Comparison of ENCODE assay signal across 8 mouse cellular contexts in genomic region chr8:45359091-45359605, GRCm38 (mm10). TPM values are rescaled to one million over a fixed set of nuclear protein-coding genes. Genes with fewer than 3 reads are reported as not detected.
A peak's percentile ranks its signal among the peaks of the same experiment; 100 is the strongest.
DNase-seq lines count a peak whose midpoint lies in the region; ATAC-seq lines count a peak whose summit lies in the region.

No protein-coding gene starts in this region.

- no peaks in the 10 kb centered on the region for H3K36me3 ChIP-seq in heart, embryonic 10.5 days
- no peaks in the 10 kb centered on the region for H3K36me3 ChIP-seq in forebrain, embryonic 12.5 days (replicated peaks)

- no peak overlapping the region for H3K4me2 ChIP-seq in forebrain, embryonic 12.5 days

- no peaks in the 10 kb centered on the region for H3K9me3 ChIP-seq in heart, embryonic 10.5 days
- no peaks in the 10 kb centered on the region for H3K9me3 ChIP-seq in forebrain, embryonic 12.5 days

- no peaks in the 10 kb centered on the region for H3K27me3 ChIP-seq in heart, embryonic 10.5 days (ENCODE audit: insufficient read depth, poor library complexity, severe bottlenecking)
- no peaks in the 10 kb centered on the region for H3K27me3 ChIP-seq in forebrain, embryonic 12.5 days

- 0 out of 2 replicates have a peak overlapping the region, but pooled peaks have one; percentile 87 for H3K27ac ChIP-seq in heart, embryonic 10.5 days
- no peak overlapping the region for H3K27ac ChIP-seq in forebrain, embryonic 12.5 days

- peaks cover 3% of the 10 kb centered on the region; the same call in 1 of the 2 replicates for H3K4me1 ChIP-seq in heart, embryonic 10.5 days
- H3K4me1 ChIP-seq in forebrain, embryonic 12.5 days = peaks cover 11% of the 10 kb centered on the region; the same call in 1 of the 2 replicates

- WGBS in heart, embryonic 10.5 days = 74% methylated on average over 6 of the region's 6 CpGs
- 82% methylated on average over 6 of the region's 6 CpGs for WGBS in forebrain, embryonic 12.5 days

- no peak overlapping the region for H3K4me3 ChIP-seq in heart, embryonic 10.5 days
- H3K4me3 ChIP-seq in forebrain, embryonic 12.5 days (replicated peaks) = peak overlapping the region; percentile 68; the same call in 1 of the 2 replicates

- no peak overlapping the region for H3K9ac ChIP-seq in forebrain, embryonic 12.5 days

- intact Hi-C loops in heart, postnatal 25 days (cut with DNase I) = no loop called here

- ATAC-seq in forebrain, embryonic 12.5 days (ENCODE audit: low FRiP score) = no peak
- 0 out of 2 replicates have a peak, but pooled peaks have one; percentile 38 for ATAC-seq in megakaryocyte, adult 5-6 weeks (ENCODE audit: poor library complexity, severe bottlenecking)

- DNase-seq in heart, embryonic 10.5 days (ENCODE audit: low spot score) = no peak
- no peak for DNase-seq in heart, postnatal 25 days (ENCODE audit: low spot score)
- peak; percentile 24 for DNase-seq in MN1 (ENCODE audit: low spot score)
- no peak for DNase-seq in c-Kit-positive CD71-positive TER-119-positive erythroid progenitor cells, embryonic 14.5 days (ENCODE audit: low spot score)
- no peak for DNase-seq in layer of hippocampus, postnatal 36 days
- no peak for DNase-seq in urinary bladder, adult 18-20 months (ENCODE audit: low spot score in 2 of 2)

RNA-seq across cellular contexts. Expression of gene Fam149a, which starts 22.9 kb away (rescaled TPM):
- polyA plus RNA-seq in heart, embryonic 10.5 days (2016; fragmentation: Nextera tagmentation; extraction: Ambion mirVana) = 7.7 and 8.8 TPM in 2 replicates
- total RNA-seq in heart, postnatal 25 days (2021) = 1 to 10 TPM; 3.2 to 4.1 TPM
- polyA plus RNA-seq in forebrain, embryonic 12.5 days (2016; fragmentation: Nextera tagmentation; extraction: Ambion mirVana) = 5.7 and 7.4 TPM in 2 replicates
- total RNA-seq in megakaryocyte, adult 5-6 weeks (2015) = 0.31 and 0.36 TPM in 2 replicates
- 0.15 TPM in 1 of 2 replicates, not detected in the other for total RNA-seq in megakaryocyte, adult 5-6 weeks (2017)
- total RNA-seq in layer of hippocampus, postnatal 36 days (2021) = 10 to 100 TPM; 12.0 to 12.9 TPM

RNA-seq across cellular contexts. Expression of gene Cyp4v3, which starts 26.1 kb away (rescaled TPM):
- polyA plus RNA-seq in heart, embryonic 10.5 days (2016; fragmentation: Nextera tagmentation; extraction: Ambion mirVana) = 0.26 and 0.37 TPM in 2 replicates
- 1 to 10 TPM; 1.9 to 2.1 TPM for total RNA-seq in heart, postnatal 25 days (2021)
- polyA plus RNA-seq in forebrain, embryonic 12.5 days (2016; fragmentation: Nextera tagmentation; extraction: Ambion mirVana) = 1.00 and 1.2 TPM in 2 replicates
- total RNA-seq in megakaryocyte, adult 5-6 weeks (2015) = 18.4 and 21.6 TPM in 2 replicates
- 18.0 and 21.5 TPM in 2 replicates for total RNA-seq in megakaryocyte, adult 5-6 weeks (2017)
- 1 to 10 TPM; 6.6 to 6.8 TPM for total RNA-seq in layer of hippocampus, postnatal 36 days (2021)

RNA-seq across cellular contexts. Expression of gene Gm45753, which starts 50.9 kb away (rescaled TPM):
- not detected in 2 replicates for polyA plus RNA-seq in heart, embryonic 10.5 days (2016; fragmentation: Nextera tagmentation; extraction: Ambion mirVana)
- not detected for total RNA-seq in heart, postnatal 25 days (2021)
- not detected in 2 replicates for polyA plus RNA-seq in forebrain, embryonic 12.5 days (2016; fragmentation: Nextera tagmentation; extraction: Ambion mirVana)
- total RNA-seq in megakaryocyte, adult 5-6 weeks (2015) = not detected in 2 replicates
- 0.12 TPM in 1 of 2 replicates, not detected in the other for total RNA-seq in megakaryocyte, adult 5-6 weeks (2017)
- total RNA-seq in layer of hippocampus, postnatal 36 days (2021) = not detected

RNA-seq across cellular contexts. Expression of gene Tlr3, which starts 51.7 kb away (rescaled TPM):
- polyA plus RNA-seq in heart, embryonic 10.5 days (2016; fragmentation: Nextera tagmentation; extraction: Ambion mirVana) = 0.79 and 1.6 TPM in 2 replicates
- total RNA-seq in heart, postnatal 25 days (2021) = 1 to 10 TPM; 7.0 to 7.3 TPM
- 1.1 and 1.6 TPM in 2 replicates for polyA plus RNA-seq in forebrain, embryonic 12.5 days (2016; fragmentation: Nextera tagmentation; extraction: Ambion mirVana)
- 1.8 and 2.2 TPM in 2 replicates for total RNA-seq in megakaryocyte, adult 5-6 weeks (2015)
- 0.29 and 0.41 TPM in 2 replicates for total RNA-seq in megakaryocyte, adult 5-6 weeks (2017)
- total RNA-seq in layer of hippocampus, postnatal 36 days (2021) = 1 to 10 TPM; 7.5 to 8.3 TPM
